Mouse (Mus musculus) G1E-ER4 (cell line): ENCODE measurements around the gene Vps37b. TPM values are rescaled to one million over a fixed set of nuclear protein-coding genes. Genes with fewer than 3 reads are reported as not detected.

Source experiments
- GATA1 ChIP-seq: IDR thresholded peaks from one replicate; pipeline ENCODE4 v1.8.0; 2012; ENCODE audit warnings: low read length, inconsistent platforms
- polyA plus RNA-seq: library from polyadenylated mRNA; stranded (reverse); fragments of >175 nt; gene quantifications from 2 replicates; pipeline ENCODE4 v1.2.3, GENCODE M21; 2012

Vps37b gene
- polyA plus RNA-seq = 137 and 177 TPM in 2 replicates

- TF ChIP-seq GATA1 = no peak
These were observed at the start of gene Vps37b for GRCm38 (mm10) chr5:124032001-124032508. Gene Vps37b, minus strand, starts transcription at chr5:124032270.

GRCm38 (mm10) chr5:124079880-124080279 is 47.8 kb upstream of the Vps37b start:
- no peak for TF ChIP-seq GATA1

DNA sequence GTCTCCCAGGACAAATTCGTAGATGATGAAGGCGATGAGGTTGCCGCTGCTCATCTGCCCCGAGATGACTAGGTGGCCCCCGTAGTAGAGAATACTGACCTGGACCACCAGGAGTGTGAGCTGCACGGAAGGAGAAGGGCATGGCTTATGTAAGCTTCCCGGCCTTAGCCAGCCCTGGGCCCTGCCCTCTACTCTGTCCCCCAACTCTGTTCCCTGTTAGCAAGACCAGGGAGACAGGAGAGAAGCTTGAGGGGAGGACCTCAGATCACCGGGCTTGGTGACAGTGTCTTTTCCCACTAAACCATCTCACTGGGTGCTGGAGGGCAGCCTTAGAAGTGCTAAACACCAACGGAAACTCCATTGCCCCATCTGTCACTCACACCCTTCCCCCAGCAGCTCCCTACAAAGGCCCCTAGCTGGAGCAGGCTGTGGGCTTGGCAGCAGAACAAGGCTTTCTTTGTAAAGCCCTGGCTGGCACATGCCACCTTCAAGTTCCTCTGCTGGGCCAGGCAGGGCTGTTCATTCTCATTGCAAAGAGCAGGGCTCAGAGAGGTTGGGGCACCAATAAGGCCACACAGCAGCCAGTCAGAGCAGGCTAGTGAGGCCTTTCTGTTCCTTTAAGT is 46.8 kb upstream of the Vps37b start:
- TF ChIP-seq GATA1 = no peak

DNA sequence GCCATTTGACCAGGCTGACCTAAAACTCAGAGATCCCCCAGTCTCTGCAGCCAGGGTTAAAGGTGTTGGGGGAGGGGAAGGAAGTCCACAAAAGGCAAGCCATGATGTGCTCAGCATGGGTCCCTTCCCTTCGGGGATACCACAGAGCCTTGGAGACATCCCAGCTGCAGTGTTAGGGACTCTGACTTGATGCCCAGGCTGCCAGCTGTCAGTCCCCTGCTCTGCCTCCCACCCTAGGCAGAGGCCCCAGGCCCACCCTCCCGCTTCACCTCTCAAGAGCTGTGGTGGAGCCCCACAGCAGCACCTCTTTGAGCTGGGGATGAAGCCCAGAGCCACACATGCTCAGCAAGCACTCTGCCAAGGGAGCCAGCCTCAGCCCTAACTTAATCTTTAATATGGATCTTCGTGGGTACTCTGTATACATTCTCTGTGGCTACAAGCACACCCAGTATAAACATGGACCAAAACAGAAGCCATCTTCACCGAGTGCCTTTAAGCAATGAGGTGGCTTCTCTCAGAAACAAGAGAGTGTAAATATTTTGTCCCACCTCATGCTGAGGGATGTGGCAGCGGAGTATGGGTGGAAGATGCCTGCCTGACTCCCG is 45.9 kb upstream of the Vps37b start:
- no peak for TF ChIP-seq GATA1

DNA sequence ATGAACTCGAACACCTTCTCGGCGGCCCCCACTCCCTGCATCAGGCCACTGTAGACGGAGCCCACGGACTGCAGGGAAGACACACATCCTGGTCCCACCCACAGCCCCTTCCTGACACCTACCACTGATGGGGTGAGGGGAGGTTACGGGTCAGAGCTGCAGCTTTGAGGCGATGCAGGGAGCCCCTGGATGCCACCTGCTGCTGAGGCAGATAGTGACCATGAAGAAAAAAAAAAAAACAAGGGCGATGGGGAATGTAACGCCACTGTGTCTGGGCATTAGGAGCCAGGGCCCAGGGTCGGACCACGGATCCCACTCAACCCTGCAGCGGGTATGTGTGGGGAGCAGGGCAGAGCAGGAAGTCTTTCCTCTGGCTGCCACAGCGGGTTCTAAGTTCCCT is 45.2 kb upstream of the Vps37b start:
- TF ChIP-seq GATA1 = no peak

DNA sequence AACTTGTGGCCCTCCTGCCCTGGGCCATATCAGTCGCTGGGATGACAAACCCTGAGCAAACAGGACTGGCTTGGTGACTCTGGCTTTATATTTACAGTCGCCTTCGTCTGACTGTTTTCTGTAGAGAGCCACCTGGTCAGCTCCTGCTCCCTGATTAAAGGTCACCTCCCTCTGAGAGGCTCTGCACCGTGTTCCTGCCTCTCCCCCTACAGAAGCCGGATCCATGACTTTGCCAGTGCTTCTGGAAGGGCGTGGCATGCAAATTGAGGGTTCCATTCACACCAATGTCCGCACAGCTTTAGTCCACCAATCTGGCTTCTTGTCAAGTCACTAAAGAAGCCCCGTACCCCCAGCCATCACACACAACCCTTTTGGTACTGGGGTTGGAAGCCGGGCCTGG is 44.5 kb upstream of the Vps37b start:
- TF ChIP-seq GATA1 = no peak

DNA sequence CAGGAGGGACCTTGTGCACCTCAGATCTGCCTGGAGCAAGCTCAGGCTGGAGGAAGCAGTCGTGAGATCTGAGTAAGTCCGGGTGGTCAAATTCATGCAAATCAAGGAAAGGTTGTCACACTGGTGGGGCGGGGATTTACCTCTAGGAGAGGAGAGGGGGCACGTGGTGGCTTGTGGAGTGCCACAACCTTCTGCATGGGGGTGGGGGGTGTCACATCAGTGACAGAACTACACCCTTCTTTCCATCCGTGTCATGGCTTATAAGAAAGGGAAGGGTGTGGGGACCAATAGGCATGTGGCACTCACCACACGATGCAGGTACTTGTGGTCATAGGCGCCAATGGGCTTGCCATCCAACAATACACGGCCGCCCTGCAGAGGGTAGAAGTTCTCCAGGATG is 43.6 kb upstream of the Vps37b start:
- no peak for TF ChIP-seq GATA1

- no peak for TF ChIP-seq GATA1
These were observed 42.8 kb upstream of the Vps37b start for GRCm38 (mm10) chr5:124074845-124075307.

GRCm38 (mm10) chr5:124073682-124074081 is 41.6 kb upstream of the Vps37b start:
- TF ChIP-seq GATA1 = no peak

- TF ChIP-seq GATA1 = no peak
These were observed 37.6 kb upstream of the Vps37b start for GRCm38 (mm10) chr5:124069657-124070056.

DNA sequence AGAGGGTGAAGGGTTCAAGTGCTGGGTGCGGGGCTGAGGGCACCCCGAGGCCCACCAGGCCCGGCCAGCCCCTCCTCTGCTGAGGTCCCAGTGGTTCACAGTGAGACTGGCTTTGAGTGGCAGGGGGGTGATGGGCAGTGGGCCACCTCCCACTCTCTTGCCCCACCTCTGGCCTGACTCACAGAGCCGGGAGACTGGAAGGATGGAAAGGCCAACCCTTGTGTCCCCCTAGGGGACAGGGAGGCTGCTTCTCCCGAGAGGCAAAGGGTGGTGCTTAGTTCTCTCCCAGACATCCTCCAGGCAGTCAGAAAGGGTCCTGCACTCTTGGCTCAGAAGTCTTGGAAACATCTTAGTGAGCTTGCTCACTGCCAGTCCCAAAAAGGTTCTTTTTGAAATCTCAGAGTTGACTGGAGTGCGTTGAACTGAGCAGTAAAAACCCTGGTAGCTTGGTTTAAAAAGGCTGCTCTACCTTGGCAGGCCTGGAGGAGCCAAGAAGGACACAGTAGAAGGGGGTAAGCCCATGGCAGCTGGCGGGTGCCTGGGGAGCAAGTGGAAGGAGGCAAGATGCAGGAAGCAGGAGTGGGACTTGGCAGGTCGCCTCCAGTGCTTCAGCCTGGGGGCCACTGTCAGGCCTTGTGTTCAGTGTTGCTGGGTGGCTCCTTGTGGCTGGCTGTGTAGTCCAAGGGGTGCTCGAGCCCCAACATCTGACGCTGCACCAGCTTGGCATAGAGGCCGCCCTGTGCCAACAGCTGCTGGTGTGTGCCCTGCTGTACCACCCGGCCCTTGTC is 30.2 kb upstream of the Vps37b start:
- no peak for TF ChIP-seq GATA1

DNA sequence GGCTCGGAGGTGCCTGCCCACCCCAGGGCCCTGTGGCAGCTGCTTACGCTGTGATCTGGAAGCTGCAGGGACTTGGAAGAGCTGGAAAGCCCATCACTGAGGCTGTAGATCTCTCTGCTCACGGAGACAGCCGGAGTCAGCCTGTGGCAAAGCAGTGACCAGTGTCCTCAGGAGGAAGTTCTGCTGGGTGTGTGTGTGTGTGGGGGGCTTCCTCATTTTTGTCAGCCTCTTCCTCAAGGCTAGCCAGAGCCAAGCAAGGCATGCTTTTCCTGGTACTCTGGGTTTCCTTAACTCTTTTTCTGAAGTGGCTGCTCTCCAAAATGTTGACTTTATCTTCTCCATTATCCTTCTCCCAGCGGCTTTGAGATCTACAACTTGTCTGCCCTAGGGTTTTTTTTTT is 27.6 kb upstream of the Vps37b start:
- no peak for TF ChIP-seq GATA1

- TF ChIP-seq GATA1 = no peak
These were observed 26.7 kb upstream of the Vps37b start for GRCm38 (mm10) chr5:124058749-124059148.

DNA sequence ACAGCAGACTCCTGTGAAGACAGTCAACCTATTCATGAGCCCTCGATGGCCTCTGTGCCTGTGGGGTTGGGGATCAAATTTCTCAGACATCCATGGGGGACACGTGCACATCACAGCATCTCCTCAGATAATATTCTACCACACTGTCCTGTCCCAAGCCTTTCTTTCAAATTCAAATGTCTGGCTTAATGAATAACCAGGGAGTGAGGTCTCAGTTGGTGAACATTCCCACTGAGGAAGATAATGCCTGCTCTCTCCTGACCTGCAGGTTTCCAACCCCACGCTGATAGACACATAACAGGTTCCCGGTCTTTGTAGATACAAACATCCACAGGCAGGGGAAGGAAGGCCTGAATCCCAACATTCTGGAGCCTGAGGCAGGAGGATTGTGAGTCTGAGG is 24.9 kb upstream of the Vps37b start:
- TF ChIP-seq GATA1 = no peak

GRCm38 (mm10) chr5:124056219-124056618 is 24.1 kb upstream of the Vps37b start:
- TF ChIP-seq GATA1 = no peak

DNA sequence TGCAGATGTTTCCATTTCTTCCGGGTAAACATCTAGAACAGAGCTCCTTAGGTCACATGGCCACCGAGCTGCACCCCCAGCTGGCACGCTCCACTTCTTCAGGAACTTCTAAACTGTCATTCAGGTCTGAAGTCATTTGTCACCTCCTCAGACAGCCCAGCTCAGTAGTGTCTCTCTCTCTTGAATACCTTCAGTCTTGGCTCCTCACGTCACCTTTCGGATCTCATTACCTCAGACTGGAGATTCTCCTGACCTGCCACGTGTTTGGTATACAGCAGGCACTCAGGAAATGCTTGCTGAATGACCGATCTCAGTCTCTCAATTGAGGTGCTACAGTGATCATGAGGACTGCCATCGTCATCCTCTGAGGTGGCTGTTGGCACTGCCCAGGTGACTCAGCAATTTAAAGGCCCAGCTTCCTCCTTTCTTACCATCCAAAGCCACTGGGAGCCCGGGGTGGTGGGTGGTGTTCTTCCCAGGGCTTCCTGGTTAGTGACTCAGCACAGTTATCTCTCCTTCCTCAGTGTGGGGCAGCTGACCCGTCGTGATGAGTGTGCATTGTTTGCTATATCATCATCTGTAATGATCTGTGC is 19.9 kb upstream of the Vps37b start:
- no peak for TF ChIP-seq GATA1
